Mouse (Mus musculus): ENCODE results near the gene Rgl2. TPM values are rescaled to one million over a fixed set of nuclear protein-coding genes. Genes with fewer than 3 reads are reported as not detected.

Gene Rgl2
- polyA plus RNA-seq, 1 experiment from 2014 or later, result 29.2 TPM

DNA sequence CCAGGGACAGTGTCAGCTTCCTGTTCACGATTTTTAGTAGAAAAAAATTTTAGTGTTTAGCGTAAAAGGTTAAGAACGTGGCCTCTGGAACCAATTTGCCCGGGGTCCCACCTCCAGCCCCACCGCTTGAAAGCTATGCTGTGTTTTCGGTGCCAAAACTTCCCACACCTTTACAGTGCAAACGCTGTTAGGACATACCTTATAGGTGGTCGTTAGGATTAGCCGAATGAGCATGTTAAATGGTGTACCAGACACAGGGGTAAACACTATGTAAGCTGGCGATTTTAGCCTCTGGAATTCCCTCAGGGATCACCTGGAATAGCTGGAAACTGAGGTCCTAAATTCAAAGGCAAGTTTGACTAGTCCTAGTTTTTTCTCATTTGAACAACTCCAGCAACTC lies 27.0 kb downstream of the Rgl2 start:
- Histone ChIP-seq H3K4me3 (replicated peaks) (peak overlapping the region; percentile 84), H3K4me1 (replicated peaks) (peaks cover 26% of the 10 kb centered on the region), H3K9me3 (no peaks in the 10 kb centered on the region), H3K9ac (peak overlapping the region; percentile 77), H3K27ac (peak overlapping the region; percentile 88; the same call in 1 of the 2 replicates), H3K36me3 (peaks cover 20% of the 10 kb centered on the region), H3K27me3 (replicated peaks) (no peaks in the 10 kb centered on the region), H3K4me2 (replicated peaks) (peak overlapping the region; percentile 67)
- no peak for ATAC-seq
- WGBS, result 7% methylated on average over 10 of the region's 10 CpGs

DNA sequence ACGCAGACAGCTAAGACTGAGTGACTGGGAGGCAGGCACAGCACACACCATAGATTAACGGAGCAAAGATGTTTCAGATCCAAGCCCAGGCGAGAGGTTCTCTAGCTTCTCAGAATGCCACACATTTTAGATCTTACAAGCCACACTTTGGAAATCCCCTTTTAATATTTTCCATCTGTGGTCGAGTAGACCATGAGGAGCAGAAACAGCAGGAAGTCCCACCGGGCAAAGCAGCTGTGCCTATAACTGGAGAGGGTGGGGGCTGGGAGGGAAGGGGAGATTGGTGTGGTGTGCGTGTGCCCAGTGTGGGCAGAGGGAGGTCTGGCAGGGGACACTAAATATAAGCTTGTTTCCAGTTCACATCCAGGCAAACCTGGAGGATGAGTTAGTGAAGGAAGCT lies 28.1 kb downstream of the Rgl2 start:
- H3K4me1 ChIP-seq (replicated peaks), result peaks cover 20% of the 10 kb centered on the region
- ATAC-seq, result no peak
- peaks cover 25% of the 10 kb centered on the region for H3K36me3 ChIP-seq
- no peaks in the 10 kb centered on the region for H3K27me3 ChIP-seq (replicated peaks)
- no peak overlapping the region for H3K4me2 ChIP-seq (replicated peaks)
- H3K27ac ChIP-seq, result no peak overlapping the region
- H3K4me3 ChIP-seq (replicated peaks), result no peak overlapping the region
- 87% methylated on average over 6 of the region's 6 CpGs for WGBS
- no peak overlapping the region for H3K9ac ChIP-seq
- no peaks in the 10 kb centered on the region for H3K9me3 ChIP-seq

DNA sequence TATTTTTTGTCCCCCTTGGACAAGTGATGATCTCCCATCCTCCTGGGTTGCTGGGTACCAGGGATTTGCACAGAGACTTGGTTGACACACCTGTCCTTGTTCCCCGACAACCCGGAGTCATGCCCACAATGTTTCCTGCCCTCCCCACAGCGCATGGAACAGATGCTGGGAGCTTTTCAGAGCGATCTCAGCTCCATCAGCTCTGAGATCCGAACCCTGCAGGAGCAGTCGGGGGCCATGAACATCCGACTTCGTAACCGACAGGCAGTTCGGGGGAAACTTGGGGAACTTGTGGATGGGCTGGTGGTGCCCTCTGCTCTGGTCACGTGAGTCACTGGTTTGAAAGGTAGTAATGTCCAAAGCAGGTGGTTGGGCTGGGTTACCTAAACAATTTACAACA lies 29.1 kb downstream of the Rgl2 start:
- H3K4me3 ChIP-seq (replicated peaks), result no peak overlapping the region
- H3K27me3 ChIP-seq (replicated peaks), result no peaks in the 10 kb centered on the region
- H3K4me1 ChIP-seq (replicated peaks), result peaks cover 11% of the 10 kb centered on the region
- peaks cover 23% of the 10 kb centered on the region for H3K36me3 ChIP-seq
- no peak for ATAC-seq
- no peak overlapping the region for H3K4me2 ChIP-seq (replicated peaks)
- no peak overlapping the region for H3K9ac ChIP-seq
- no peaks in the 10 kb centered on the region for H3K9me3 ChIP-seq
- 95% methylated on average over 11 of the region's 11 CpGs for WGBS
- no peak overlapping the region for H3K27ac ChIP-seq

DNA sequence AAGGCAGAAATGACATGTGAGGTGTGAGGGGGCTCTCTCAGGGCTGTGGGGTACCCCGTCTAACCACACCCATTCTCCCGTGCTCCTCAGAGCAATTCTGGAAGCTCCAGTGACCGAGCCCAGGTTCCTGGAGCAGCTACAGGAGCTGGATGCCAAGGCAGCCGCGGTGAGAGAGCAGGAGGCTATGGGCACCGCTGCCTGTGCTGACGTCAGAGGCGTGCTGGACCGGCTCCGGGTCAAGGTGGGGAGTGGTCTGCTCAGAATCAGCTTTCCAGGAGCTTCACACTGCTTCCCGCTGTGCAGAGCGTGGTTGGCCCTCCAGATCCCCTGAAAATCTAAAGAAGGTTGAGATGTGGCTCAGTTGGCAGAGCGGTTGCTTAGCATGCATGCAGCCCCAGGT lies 29.8 kb downstream of the Rgl2 start:
- Histone ChIP-seq H3K4me2 (replicated peaks) (no peak overlapping the region), H3K9me3 (no peaks in the 10 kb centered on the region), H3K4me3 (replicated peaks) (no peak overlapping the region), H3K27me3 (replicated peaks) (no peaks in the 10 kb centered on the region), H3K4me1 (replicated peaks) (peaks cover 5% of the 10 kb centered on the region), H3K9ac (no peak overlapping the region), H3K36me3 (peaks cover 20% of the 10 kb centered on the region), H3K27ac (no peak overlapping the region)
- 95% methylated on average over 13 of the region's 13 CpGs for WGBS
- ATAC-seq, result no peak

DNA sequence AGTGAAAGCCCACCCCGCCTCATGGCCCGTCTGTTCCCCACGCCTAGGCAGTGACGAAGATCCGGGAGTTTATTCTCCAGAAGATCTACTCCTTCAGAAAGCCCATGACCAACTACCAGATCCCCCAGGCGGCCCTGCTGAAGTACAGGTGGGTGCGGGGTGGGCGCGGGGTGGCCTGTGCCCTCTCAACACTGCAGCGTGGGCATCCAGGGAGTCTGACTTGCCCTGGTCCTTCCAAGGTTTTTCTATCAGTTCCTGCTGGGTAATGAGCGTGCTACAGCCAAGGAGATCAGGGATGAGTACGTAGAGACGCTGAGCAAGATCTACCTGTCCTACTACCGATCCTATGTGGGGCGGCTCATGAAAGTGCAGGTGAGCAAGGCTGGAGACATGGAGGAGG lies 30.6 kb downstream of the Rgl2 start:
- no peaks in the 10 kb centered on the region for H3K4me1 ChIP-seq (replicated peaks)
- ATAC-seq, result no peak
- H3K27ac ChIP-seq, result no peak overlapping the region
- no peaks in the 10 kb centered on the region for H3K9me3 ChIP-seq
- H3K4me2 ChIP-seq (replicated peaks), result no peak overlapping the region
- no peak overlapping the region for H3K4me3 ChIP-seq (replicated peaks)
- peaks cover 18% of the 10 kb centered on the region for H3K36me3 ChIP-seq
- no peak overlapping the region for H3K9ac ChIP-seq
- H3K27me3 ChIP-seq (replicated peaks), result no peaks in the 10 kb centered on the region
- 93% methylated on average over 15 of the region's 15 CpGs for WGBS

DNA sequence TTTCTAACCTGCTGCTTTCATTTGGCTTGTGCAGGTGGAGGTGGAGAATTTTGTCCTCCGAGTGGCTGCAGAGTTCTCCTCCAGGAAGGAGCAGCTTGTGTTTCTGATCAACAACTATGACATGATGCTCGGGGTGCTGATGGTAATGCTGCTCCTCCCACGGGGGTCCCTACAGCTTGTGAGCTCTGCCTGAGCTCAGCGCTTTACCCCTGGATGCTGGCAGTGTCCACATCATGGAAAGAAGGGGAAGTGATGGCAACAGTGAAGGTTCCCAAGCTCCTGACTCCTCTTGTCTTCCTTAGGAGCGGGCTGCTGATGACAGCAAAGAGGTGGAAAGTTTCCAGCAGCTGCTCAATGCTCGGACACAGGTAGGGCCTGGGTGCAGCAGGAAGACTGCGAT lies 33.5 kb downstream of the Rgl2 start:
- no peak overlapping the region for H3K4me3 ChIP-seq (replicated peaks)
- 91% methylated on average over 7 of the region's 7 CpGs for WGBS
- H3K27ac ChIP-seq, result no peak overlapping the region
- peaks cover 25% of the 10 kb centered on the region for H3K36me3 ChIP-seq
- H3K4me2 ChIP-seq (replicated peaks), result no peak overlapping the region
- no peak for ATAC-seq
- no peaks in the 10 kb centered on the region for H3K4me1 ChIP-seq (replicated peaks)
- H3K9me3 ChIP-seq, result no peaks in the 10 kb centered on the region
- H3K9ac ChIP-seq, result no peak overlapping the region
- no peaks in the 10 kb centered on the region for H3K27me3 ChIP-seq (replicated peaks)

DNA sequence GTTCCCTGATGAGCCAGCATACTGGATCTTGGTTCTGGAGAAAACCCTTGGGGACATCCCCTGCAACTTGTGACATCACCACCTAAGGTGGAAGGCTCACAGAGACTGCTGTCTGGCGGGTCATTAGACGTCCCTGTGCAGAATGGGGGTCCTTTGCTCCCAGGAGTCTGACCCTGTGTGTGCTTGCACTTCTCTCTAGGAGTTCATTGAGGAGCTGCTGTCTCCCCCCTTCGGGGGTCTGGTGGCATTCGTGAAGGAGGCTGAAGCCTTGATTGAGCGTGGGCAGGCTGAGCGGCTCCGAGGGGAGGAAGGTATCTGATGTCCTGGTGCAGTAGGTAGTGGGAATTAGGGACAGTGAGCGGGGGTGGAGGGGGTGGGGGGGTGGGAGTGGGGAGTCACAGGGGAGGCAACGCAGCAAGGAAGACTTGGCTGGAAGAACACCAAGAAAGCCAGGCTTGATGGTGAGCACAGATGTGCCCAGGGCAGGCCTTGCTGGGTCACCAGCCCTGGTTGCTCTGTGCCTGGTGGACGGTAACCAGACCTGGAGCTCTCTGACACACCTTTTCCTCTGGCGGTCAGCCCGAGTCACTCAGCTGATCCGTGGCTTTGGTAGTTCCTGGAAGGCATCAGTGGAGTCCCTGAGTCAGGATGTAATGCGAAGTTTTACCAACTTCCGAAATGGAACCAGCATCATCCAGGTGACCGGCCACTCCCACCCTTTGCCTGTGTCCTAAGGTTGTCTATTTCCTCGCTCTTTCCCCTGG lies 35.9 kb downstream of the Rgl2 start:
- no peak overlapping the region for H3K4me2 ChIP-seq (replicated peaks)
- WGBS, result 93% methylated on average over 17 of the region's 17 CpGs
- peaks cover 18% of the 10 kb centered on the region for H3K36me3 ChIP-seq
- H3K9ac ChIP-seq, result no peak overlapping the region
- no peak for ATAC-seq
- H3K27ac ChIP-seq, result no peak overlapping the region
- H3K9me3 ChIP-seq, result no peaks in the 10 kb centered on the region
- no peaks in the 10 kb centered on the region for H3K27me3 ChIP-seq (replicated peaks)
- no peaks in the 10 kb centered on the region for H3K4me1 ChIP-seq (replicated peaks)
- H3K4me3 ChIP-seq (replicated peaks), result no peak overlapping the region

DNA sequence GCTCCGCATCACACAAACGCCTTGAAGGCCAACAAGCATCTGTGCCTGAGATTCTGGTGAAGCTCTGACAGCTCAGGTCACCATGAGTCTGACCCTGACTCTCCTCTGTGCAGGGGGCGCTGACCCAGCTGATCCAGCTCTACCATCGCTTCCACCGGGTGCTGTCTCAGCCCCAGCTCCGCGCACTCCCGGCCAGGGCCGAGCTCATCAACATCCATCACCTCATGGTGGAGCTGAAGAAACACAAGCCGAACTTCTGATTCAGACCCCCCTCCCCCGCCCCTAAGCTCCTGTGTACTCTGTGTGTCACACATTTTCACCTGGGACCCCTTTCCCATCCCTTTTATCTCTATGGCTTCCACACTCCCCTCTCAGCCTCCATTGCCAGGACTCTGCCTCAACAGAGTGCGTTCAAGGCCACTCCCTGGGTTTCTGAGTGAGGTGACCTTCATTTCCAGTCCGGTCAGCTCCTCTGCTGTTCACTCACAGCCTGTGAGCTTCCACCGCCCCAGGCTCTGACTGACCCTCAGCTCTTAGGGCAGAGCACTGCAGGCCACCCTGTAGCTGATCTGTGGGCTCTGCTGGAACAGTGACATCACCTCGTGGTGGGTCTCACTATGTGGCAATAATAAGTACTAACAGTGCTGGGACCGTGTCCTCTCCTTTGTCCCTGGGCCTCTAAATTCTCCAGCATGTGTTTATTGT lies 36.7 kb downstream of the Rgl2 start:
- WGBS, result 84% methylated on average over 16 of the region's 16 CpGs
- H3K4me1 ChIP-seq (replicated peaks), result no peaks in the 10 kb centered on the region
- ATAC-seq, result no peak
- H3K9ac ChIP-seq, result no peak overlapping the region
- no peaks in the 10 kb centered on the region for H3K27me3 ChIP-seq (replicated peaks)
- H3K27ac ChIP-seq, result no peak overlapping the region
- H3K4me3 ChIP-seq (replicated peaks), result no peak overlapping the region
- peaks cover 18% of the 10 kb centered on the region for H3K36me3 ChIP-seq
- H3K4me2 ChIP-seq (replicated peaks), result no peak overlapping the region
- no peaks in the 10 kb centered on the region for H3K9me3 ChIP-seq

DNA sequence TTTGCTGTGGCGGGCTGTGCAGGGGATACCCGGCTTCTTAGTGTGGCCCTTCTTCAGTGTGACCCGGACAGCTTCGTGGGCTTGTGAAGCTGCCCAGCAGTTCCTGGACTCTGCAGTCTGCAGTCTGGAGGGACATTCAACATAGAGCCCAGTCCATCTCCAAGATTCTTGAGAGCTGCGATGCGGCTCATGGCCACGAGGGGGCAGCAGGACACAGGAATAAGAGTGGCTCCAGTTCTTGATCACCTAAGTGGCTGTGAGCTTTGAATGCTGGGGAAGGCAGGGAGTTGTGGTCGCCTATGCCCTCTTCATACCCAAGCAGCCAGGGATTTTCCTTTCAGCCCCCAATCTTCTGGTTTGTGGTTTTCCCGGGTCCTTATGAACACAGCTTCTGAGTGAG lies 39.1 kb downstream of the Rgl2 start:
- H3K27ac ChIP-seq, result no peak overlapping the region

DNA sequence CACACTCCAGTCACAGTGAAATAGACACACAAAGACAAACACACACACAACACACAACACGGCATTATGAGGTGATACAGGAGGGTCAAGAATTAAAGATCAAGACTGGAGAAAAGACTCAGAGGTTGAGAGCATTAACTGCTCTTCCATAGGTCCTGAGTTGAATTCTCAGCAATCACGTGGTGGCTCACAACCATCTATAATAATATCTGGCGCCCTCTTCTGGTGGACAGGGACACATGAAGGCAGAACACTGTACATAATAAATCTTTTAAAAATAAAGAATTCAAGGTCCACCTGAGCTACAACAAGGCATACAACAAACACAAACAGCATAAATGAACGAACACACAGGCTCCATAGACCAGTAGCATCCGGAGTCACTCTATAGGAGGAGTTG lies 39.6 kb downstream of the Rgl2 start:
- no peaks in the 10 kb centered on the region for H3K27me3 ChIP-seq (replicated peaks)
- no peak overlapping the region for H3K4me2 ChIP-seq (replicated peaks)
- no peak overlapping the region for H3K9ac ChIP-seq
- WGBS, result 37% methylated on average over 5 of the region's 5 CpGs
- H3K27ac ChIP-seq, result no peak overlapping the region
- H3K4me3 ChIP-seq (replicated peaks), result no peak overlapping the region
- H3K4me1 ChIP-seq (replicated peaks), result no peaks in the 10 kb centered on the region
- H3K36me3 ChIP-seq, result 0 out of 2 replicates have a peak, but pooled peaks cover 7% of the 10 kb centered on the region
- ATAC-seq, result peak; percentile 78
- H3K9me3 ChIP-seq, result no peaks in the 10 kb centered on the region

More for the DNA sequence above, 39.1 kb downstream of the Rgl2 start:
- Histone ChIP-seq H3K36me3 (0 out of 2 replicates have a peak, but pooled peaks cover 7% of the 10 kb centered on the region), H3K27me3 (replicated peaks) (no peaks in the 10 kb centered on the region), H3K9me3 (no peaks in the 10 kb centered on the region), H3K4me2 (replicated peaks) (no peak overlapping the region), H3K9ac (no peak overlapping the region), H3K4me1 (replicated peaks) (no peaks in the 10 kb centered on the region), H3K4me3 (replicated peaks) (no peak overlapping the region)
- WGBS, result 3% methylated on average over 9 of the region's 9 CpGs
- ATAC-seq, result peak; percentile 85

DNA sequence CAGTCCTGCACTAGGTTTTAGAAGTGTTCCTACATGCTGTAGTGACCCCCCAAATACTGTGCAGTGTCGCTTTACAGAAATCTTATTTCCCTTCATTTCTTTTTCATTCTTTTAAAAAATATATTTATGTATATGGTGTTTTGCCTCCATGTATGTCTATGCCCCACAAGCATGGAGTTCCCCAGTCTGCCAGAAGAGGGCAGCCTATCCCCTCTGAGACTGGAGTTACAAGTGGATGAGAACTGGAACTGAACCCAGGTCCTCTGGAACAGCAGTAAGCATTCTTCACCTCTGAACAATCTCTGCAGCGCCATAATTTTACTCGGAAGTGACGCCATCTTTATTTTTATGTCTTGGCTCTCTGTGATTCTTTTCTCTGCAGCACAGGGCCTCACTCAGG lies 40.1 kb downstream of the Rgl2 start:
- 80% methylated on average over 4 of the region's 4 CpGs for WGBS
- Histone ChIP-seq H3K9me3 (no peaks in the 10 kb centered on the region), H3K4me2 (replicated peaks) (no peak overlapping the region), H3K36me3 (0 out of 2 replicates have a peak, but pooled peaks cover 7% of the 10 kb centered on the region), H3K4me3 (replicated peaks) (no peak overlapping the region), H3K27me3 (replicated peaks) (no peaks in the 10 kb centered on the region), H3K27ac (no peak overlapping the region), H3K9ac (no peak overlapping the region), H3K4me1 (replicated peaks) (no peaks in the 10 kb centered on the region)
- no peak for ATAC-seq

DNA sequence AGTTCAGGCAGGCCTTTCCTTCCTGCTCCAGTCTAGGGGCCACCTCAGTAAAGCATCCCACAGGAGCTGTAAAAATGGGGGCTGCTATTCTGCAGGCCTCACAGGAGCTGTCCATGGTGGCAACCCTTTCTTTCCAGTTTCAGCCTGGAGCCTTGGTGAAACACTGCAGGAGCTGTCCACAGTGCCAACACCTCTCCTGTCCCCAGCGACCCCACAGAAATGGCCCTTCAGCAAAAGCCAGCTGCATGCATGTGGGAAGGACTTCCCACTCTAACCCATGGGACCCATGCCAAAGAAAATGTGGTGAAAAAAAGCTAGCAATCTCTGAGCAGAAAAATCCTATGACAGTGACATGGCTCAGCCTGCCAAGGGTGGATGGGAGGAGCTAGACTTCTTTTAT lies 43.3 kb downstream of the Rgl2 start:
- WGBS, result 3% methylated on average over 1 of the region's 1 CpGs
- no peak overlapping the region for H3K9ac ChIP-seq

DNA sequence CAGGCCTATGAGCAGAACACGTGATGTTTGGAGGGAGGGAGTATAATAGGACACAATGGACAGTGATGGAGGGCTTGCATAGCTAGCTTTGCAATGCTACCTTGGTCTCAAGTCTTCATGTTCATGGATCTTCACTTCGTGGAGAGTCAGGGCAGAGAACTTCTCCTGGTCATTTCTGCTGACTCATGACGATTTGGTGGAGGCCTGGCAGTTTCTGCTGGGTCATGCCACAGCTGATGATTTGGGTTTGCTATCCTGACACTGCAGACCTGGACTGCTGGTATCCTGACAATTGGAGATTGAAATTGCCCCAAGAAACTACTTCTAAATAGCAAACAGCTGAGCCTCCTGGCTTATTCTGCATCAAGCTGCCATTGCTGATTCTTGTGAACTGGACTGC lies 44.2 kb downstream of the Rgl2 start:
- ATAC-seq, result no peak
- 64% methylated on average over 3 of the region's 3 CpGs for WGBS

More for the DNA sequence above, 43.3 kb downstream of the Rgl2 start:
- no peaks in the 10 kb centered on the region for H3K4me1 ChIP-seq (replicated peaks)
- no peak overlapping the region for H3K27ac ChIP-seq
- H3K4me3 ChIP-seq (replicated peaks), result no peak overlapping the region
- H3K9me3 ChIP-seq, result no peaks in the 10 kb centered on the region
- H3K27me3 ChIP-seq (replicated peaks), result peaks cover 6% of the 10 kb centered on the region
- no peak for ATAC-seq
- H3K4me2 ChIP-seq (replicated peaks), result no peak overlapping the region
- no peaks in the 10 kb centered on the region for H3K36me3 ChIP-seq

More for the DNA sequence above, 44.2 kb downstream of the Rgl2 start:
- Histone ChIP-seq H3K27ac (no peak overlapping the region), H3K4me1 (replicated peaks) (no peaks in the 10 kb centered on the region), H3K4me3 (replicated peaks) (no peak overlapping the region), H3K9me3 (no peaks in the 10 kb centered on the region), H3K9ac (no peak overlapping the region), H3K27me3 (replicated peaks) (peaks cover 15% of the 10 kb centered on the region), H3K36me3 (no peaks in the 10 kb centered on the region), H3K4me2 (replicated peaks) (no peak overlapping the region)
